Mouse (Mus musculus): ENCODE measurements around the gene Palm2.

DNA sequence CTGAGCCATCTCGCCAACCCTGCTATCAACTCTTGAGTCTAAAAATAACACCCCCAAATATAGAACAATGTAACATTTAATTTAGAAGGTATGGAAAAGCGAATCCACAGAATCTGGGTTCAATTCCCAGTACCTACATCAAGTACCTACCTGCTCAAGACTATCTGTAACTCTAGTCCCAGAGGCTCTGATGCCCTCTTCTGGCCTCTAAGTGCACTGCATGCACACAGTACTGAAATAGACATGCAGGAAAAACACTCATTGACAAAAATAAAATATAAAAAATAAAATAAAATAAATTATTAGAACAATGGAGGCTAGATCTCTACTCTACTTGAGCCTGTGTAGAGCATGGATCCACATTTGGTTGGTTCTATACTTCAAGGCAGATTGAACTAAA lies 49.7 kb upstream of the Palm2 start:
- no peak for TF ChIP-seq CTCF (IDR thresholded peaks at IDR 0.05; ENCODE audit: extremely low read depth, insufficient read depth, insufficient read length, insufficient replicate concordance)
- TF ChIP-seq POLR2A (IDR thresholded peaks at IDR 0.05; ENCODE audit: low read depth, low read length) = no peak

Data from spleen, adult 2 months (tissue).